Mouse (Mus musculus) E14TG2a.4 (cell line): Measurements from ENCODE around the gene 4930432M17Rik.

Source experiments
- CTCF ChIP-seq: conservative IDR thresholded peaks from 2 replicates; pipeline ENCODE4 v1.5.1; 2014; ENCODE audit warnings: low read length
- POU5F1 ChIP-seq: IDR thresholded peaks from 2 replicates; pipeline ENCODE4 v1.6.1; 2014; ENCODE audit warnings: low read length, borderline replicate concordance

GRCm38 (mm10) chr3:121721691-121722070, 51.1 kb downstream of the 4930432M17Rik start:
- TF ChIP-seq POU5F1 (no peak), CTCF (no peak)
